Mouse (Mus musculus) embryo, embryonic 9.5 days (tissue): ENCODE data around the gene Uhrf1bp1.

Experiments used
- DNase-seq: peaks from one replicate; pipeline ENCODE4 v3.0.0-alpha.2; 2017; ENCODE audit errors: extremely low spot score

The Uhrf1bp1 gene

DNA sequence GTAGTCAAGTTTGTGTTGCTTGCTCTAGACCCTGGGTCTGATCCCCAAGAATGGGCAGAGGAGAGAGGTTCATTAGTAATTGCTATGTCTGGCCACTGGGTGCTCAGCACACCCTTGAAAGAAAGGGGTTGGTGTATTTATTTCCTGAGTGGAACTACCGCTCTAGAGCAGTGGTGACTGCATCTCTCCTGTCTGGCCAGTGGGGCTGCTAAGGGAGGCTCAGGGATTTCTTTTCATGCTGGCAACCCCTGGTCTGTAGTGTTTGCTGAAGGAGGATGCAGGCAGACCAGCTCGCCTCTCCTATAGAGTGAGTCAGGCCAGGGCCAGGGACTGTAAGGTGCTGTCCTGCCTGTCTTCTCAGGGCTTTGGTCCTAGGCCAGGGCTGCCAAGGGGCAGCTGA, 90.9 kb downstream of the Uhrf1bp1 start:
- DNase-seq = no peak
